Mouse (Mus musculus): Measurements from ENCODE around the gene Olfr460. TPM values are rescaled to one million over a fixed set of nuclear protein-coding genes. Genes with fewer than 3 reads are reported as not detected.

Olfr460 gene
- polyA plus RNA-seq, 1 experiment from 2014 or later = not detected

GRCm38 (mm10) chr6:40617965-40618364, 48.7 kb downstream of the Olfr460 start:
- DNase-seq (ENCODE audit: low spot score) = peak; percentile 58
- Histone ChIP-seq H3K9me3 (no peaks in the 10 kb centered on the region), H3K4me1 (replicated peaks) (no peaks in the 10 kb centered on the region), H3K27me3 (ENCODE audit: insufficient read depth, poor library complexity, severe bottlenecking) (no peaks in the 10 kb centered on the region), H3K36me3 (no peaks in the 10 kb centered on the region), H3K4me3 (no peak overlapping the region), H3K27ac (no peak overlapping the region)
- WGBS = 23% methylated on average over 2 of the region's 2 CpGs

Other genes starting within 250 kb of the Olfr460 start
- gene Agk, start 244.3 kb upstream of the Olfr460 start, polyA plus RNA-seq (2016; fragmentation: Nextera tagmentation; extraction: Ambion mirVana) = 41.9 and 44.8 TPM in 2 replicates
- gene E330009J07Rik, start 133.4 kb upstream of the Olfr460 start, polyA plus RNA-seq (2016; fragmentation: Nextera tagmentation; extraction: Ambion mirVana) = 10.1 and 12.4 TPM in 2 replicates
- 0.21 TPM in 1 of 2 replicates, not detected in the other for gene Wee2, start 130.4 kb upstream of the Olfr460 start, polyA plus RNA-seq (2016; fragmentation: Nextera tagmentation; extraction: Ambion mirVana)
- gene Ssbp1, start 98.1 kb upstream of the Olfr460 start, polyA plus RNA-seq (2016; fragmentation: Nextera tagmentation; extraction: Ambion mirVana) = 175 and 200 TPM in 2 replicates
- not detected in 2 replicates for gene Tas2r137, start 78.3 kb upstream of the Olfr460 start, polyA plus RNA-seq (2016; fragmentation: Nextera tagmentation; extraction: Ambion mirVana)
- gene Tas2r108, start 76.0 kb upstream of the Olfr460 start, polyA plus RNA-seq (2016; fragmentation: Nextera tagmentation; extraction: Ambion mirVana) = 0.30 TPM in 1 of 2 replicates, not detected in the other
- gene Prss37, start 50.0 kb upstream of the Olfr460 start, polyA plus RNA-seq (2016; fragmentation: Nextera tagmentation; extraction: Ambion mirVana) = not detected in 2 replicates
- 0.17 and 0.18 TPM in 2 replicates for gene Olfr461, start 14.4 kb upstream of the Olfr460 start, polyA plus RNA-seq (2016; fragmentation: Nextera tagmentation; extraction: Ambion mirVana)
- gene Clec5a, start 16.3 kb downstream of the Olfr460 start, polyA plus RNA-seq (2016; fragmentation: Nextera tagmentation; extraction: Ambion mirVana) = 0.34 and 0.76 TPM in 2 replicates
- gene Tas2r138, start 43.8 kb downstream of the Olfr460 start, polyA plus RNA-seq (2016; fragmentation: Nextera tagmentation; extraction: Ambion mirVana) = not detected in 2 replicates
- gene Mgam, start 59.3 kb downstream of the Olfr460 start, polyA plus RNA-seq (2016; fragmentation: Nextera tagmentation; extraction: Ambion mirVana) = not detected in 2 replicates